Mouse (Mus musculus) right cerebral cortex, adult 18-20 months (tissue): ENCODE results near the gene Cfap45.
A peak's percentile ranks its signal among the peaks of the same experiment; 100 is the strongest.

Experiments
- DNase-seq: peaks from one replicate; pipeline ENCODE4 v3.0.0; 2022; ENCODE audit warnings: mixed read lengths

Cfap45 gene

DNA sequence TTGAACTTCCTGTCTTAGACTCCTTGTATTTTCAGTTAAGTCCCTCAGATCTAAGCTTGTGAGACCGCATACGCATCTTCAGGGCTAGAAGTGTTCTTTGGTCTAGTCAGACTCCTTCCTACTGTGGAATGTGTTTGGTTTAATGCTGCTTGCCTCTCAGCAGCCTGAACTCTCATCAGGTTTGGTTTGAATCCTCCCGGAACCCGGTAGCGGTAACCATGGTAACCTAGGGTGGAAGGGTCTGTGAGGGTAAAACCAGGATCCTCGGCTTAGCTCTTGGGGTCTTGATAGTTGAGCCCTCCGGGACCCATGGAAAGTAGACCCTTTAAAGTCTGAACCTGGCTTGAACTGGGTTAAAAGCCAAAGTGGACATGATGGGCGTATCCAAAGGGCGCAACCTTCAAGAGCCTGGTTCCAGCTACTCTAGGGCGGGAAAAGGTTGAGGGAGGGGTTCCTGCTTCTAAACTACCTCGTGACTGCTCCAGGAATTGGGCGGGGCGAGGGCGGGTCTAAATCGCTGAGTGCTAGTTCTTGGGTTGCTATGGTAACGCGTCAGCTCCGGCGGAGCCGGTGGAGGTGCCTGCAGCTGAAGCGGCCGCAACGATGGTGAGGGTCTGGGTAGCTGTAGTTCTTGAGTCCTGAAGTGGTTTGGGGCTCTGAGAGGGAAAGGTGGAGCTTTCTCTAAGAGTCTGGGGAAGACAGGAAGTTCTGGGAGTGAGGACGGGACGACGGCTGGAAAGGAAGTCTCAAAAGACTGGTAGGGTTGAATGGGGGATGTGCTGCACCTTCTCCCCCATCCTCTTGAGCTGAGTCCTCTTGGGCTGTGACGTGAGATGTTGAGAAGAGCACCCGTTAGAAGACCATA lies at the start of gene Cfap45:
Gene Cfap45 (plus strand): TSS at position 226 of the 865 bp plus-strand sequence.
- DNase-seq, result peak; percentile 82

DNA sequence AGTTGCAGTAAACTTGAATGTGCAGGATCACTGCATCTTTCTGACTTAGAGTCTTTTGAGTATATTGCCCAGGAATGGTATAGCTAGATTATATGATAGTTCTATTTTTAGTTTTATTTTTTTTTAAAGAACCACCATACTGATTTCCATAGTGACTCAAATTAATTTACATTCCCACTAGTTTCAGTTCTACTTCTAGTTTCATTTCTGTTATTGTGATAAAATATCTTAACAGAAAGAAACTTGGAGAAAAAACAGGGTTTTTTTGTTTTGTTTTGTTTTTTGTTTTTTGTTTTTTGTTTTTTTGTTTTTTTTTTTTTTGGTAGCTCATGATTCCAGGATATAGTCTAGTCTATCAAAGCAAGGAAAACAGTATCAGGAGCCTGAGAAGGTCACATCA lies 47.7 kb upstream of the Cfap45 start:
- no peak for DNase-seq

DNA sequence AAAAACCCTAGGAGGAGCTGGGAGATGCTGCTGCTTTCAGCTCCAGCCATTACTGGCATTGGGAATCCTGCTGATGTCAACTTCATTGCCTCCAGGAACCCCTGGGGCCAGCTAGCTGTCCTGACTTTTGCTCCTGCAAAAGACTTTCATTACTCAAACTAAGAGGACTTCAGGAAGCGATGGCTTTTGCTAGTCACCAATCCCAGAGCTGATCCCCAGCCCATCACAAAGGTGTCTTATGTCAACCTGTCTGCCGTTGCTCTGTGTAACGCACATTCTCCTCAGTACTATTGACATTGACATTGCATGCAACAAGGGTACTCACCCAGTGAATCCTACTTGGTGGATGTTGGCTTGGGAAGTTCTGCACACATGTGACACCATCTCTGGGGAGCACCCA lies 46.4 kb upstream of the Cfap45 start:
- no peak for DNase-seq

DNA sequence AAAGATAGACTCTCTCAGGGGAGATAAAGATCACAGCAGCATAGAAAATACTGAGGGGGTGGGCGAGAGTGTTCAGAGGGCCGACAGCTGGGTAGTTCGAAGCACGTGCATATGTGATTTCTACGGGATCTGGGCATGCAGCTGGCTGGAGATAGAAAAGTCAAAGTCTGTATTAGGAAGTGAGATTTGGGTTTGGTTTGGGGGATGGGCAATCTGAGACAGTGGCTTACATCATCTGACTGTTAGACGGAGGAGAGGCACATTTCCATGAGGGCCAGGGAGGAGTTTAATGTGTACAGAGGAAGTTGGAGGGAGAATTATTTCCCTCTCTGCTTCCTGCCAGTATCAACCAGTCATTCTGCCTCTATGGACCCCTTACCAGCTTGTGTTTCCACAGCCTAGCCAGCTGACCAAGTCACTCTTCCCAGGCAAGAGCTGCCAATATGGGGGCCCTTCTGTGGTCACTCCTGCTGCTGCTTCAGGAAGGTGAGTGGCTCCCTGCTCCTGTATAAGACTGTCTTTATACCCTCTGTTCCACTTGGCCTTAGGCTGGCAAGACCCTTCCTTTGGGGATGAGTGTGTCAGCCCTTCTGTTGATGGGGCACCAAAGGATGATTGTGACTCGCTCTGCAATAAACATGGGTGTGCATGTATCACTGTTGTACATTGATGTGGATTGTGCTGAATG lies 45.4 kb upstream of the Cfap45 start, which contains the start of gene Slamf9:
Gene Slamf9 (plus strand): TSS at position 305 of the 688 bp plus-strand sequence.
- no peak for DNase-seq

DNA sequence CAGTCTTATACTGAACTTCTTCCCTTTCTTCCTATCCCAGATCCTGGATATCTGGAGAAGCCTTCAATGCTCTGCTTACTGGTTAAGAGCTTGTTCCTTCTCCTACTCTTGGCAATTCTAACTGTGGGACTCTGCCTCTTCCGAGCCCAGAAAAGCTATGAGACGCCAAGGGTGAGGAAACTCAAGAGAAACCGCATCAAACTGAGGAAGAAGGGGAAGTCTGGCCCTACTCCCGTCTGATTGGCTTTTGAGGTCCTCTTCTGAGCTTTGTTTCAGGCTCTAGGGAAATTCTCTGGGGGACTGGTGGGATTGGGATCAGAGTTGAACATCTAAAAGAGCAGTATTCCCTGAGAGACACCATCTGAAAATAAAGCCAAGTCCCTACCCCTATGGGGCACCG lies 42.6 kb upstream of the Cfap45 start:
- DNase-seq, result no peak

DNA sequence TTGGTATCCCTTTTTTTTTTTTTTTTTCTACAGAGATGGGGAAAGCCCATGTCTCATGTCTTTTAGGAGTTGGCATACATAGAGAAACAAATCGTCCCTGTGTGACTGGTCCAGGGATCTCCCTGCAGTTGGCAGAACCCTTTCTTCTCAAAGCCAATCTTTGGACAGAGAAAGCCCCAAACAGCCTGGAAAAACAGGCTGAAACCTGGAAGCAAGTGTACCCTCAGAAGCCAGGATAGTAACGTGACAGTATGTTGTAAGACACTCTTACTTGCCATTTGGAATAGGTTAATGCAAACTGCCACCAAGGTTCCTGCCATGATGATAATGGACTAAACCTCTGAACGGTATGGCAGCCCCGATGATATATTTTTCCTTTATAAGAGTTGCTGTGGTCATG lies 40.2 kb upstream of the Cfap45 start:
- DNase-seq, result no peak

DNA sequence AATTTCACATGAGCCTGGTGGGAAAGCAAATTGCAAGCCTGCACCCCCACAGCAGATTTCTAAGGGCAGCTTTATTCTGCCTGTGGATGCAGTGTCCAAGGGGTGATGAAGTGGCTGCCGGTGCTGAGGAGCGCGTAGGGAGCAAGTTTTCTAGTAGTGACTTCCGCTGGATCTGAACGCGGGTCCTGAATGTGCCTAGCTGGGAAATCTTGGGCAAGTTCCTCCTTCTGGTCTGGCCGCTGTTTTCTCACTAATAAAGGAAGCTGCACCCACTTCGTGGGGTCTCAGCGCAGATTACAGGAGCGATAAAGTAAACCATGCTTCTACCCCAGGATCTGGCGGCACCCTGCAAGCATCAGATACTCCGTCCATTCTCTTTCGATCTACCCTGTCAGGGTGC lies 39.5 kb upstream of the Cfap45 start:
- DNase-seq, result no peak

DNA sequence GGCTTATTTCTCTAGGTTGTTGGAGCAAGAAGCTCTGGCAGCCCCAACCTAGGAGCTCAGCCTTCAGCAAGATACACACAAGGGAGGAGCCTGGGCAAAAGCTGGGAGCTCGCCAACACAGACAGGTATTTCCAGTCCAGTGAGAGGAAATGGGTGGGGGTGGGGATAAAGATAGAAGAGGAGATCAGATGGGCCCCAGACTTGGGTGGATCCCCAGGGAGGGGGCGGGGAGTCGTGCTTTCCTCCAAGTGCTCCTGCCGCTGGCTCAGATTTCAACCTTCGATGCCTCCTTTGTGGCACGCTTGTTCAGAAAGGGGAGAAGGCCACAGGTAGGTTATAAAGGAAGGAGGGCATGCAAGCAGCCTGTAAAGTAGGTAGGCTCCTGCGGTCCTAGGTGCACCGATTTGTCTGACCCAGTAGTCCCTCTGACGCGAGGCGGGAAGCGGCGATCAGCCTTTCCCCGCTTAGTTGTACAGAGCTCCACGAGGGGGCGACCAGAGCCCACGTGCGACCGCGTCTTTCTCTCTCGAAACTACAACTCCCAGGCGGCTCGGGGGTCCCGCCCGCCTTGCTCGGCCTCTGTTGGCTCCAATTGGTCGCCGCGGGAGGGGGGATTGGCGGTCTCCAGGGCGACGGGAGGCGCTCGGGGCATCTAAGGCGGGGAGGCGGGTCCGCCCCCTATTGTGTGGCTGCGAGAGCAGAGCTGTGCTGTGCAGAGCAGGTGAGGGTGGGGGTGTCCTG lies 38.9 kb upstream of the Cfap45 start, which contains the start of gene Igsf9:
Gene Igsf9 (plus strand): TSS at position 249 of the 741 bp plus-strand sequence.
- peak; percentile 95 for DNase-seq

DNA sequence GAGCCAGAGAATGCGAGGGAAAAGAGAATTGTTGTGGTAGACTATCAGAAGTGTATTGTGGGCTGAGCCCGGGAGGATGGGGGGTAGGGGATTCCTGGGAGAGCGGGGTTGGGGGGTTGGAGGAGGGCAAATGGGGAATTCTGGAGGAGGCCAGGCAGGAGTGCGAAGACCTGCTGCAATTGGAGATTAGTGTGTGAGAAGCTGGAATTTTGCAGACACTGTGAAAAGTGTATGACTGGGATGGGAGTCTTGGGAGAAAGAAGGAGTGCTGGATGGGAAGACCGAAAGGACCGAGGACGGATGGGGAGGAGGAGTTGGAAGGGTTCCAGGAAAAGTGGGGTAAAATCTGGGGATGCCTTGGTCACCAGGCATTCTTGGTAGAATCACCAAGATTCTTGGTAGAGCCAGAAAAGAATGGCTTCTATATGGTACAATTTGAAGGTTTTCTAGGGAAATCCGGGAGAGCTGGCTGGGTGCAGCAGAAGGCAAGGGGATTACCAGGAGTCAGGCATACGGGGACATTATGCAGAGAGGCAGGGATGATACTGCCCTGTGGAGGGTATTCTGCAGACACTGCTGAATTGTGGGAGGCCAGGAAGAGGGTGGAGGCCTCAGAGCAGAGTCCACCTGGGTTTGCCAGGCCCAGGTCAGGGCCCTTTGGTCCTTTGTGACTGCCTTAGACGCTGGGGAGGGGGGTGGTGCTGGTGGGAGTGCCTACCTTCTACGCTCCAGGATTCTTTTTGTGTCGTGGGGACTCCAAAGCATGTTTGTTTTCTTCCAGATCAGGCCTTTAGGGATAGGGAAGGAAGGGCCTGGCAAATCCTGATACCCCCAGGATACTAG lies 37.9 kb upstream of the Cfap45 start:
- DNase-seq, result no peak

DNA sequence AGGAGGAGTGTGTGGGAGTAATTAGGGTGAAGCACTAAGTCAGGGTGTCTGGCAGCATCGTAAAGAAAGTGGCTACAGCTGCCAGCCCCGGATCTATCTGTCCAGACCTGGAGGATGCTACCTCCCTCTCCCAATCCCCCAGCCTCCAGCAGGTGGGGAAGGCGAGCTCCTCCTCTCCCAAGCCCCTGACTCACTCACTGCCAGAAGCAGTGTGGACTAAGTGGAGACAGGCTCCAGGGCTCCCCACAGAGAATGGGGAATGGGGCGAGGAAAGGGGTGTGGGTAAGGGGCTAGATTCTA lies 37.3 kb upstream of the Cfap45 start:
- no peak for DNase-seq

DNA sequence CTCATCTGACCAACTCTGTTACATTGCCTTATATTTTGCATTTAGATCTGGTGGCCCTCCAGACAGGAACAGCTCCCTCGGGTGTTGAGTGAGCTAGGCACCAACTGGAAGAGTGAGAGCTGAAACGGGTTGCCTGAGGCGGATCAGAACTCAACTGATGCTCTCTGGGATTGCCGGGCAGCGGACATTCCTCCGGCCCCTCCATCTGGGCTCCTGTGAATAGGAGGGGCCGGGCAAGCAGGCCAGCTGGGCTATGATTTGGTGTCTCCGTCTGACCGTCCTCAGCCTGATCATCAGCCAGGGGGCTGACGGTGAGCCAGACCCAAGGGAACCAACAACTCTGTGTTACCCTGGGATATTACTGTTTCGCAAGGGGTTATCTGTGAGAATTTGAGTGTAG lies 36.4 kb upstream of the Cfap45 start:
- no peak for DNase-seq

DNA sequence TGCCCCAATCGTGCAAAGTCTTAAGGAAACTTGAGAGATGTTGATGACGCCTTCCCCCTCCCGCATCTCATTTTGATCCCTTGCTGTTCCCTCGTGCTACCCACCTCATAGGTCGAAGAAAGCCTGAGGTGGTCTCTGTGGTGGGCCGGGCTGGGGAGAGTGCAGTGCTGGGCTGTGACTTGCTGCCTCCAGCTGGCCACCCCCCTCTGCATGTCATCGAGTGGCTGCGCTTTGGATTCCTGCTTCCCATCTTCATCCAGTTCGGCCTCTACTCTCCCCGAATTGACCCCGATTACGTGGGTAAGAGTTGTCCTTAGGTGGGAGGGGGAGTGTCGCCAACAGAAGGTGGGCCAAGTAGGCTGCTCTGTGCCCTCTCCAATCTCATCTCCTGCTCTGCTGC lies 35.9 kb upstream of the Cfap45 start:
- DNase-seq, result no peak

DNA sequence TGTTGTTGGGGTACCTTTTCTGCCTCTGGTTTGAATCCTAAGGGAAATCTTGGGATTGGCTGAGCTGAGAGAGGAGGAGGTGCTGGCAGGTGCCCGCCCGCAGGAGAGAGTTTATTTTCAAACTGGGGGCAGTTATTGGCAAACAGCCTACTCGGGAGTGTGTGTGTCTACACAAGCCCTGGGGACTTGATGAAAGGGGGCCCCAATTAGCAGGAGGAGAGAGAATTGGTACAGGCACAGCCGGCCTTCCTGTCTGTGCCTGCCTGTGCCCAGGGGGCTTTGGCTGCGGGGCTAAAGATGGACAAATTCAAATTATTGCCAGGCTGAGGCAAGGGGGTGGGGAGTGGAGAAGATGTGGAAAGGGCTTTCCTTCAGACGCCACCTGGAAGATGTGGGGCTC lies 34.8 kb upstream of the Cfap45 start:
- no peak for DNase-seq

DNA sequence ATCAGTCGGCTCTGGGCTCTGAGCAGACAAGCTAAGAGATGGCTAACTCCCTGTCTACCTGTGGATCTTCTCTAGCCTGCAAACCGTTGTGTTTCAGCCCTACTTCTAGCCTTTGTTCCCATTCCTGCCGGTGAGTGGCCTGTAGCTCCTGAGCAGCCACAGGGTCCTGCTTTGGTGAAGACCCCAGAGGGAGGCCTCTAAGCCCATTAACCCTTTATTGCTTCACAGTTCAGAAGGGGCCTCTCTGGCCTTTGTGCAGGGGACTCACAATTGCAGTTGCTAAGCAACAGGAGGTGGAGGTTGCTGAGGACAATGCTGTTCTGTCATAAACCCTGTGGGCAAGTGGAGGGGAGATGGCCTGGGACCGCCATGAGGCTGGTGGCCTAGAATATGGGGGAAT lies 34.4 kb upstream of the Cfap45 start:
- no peak for DNase-seq

DNA sequence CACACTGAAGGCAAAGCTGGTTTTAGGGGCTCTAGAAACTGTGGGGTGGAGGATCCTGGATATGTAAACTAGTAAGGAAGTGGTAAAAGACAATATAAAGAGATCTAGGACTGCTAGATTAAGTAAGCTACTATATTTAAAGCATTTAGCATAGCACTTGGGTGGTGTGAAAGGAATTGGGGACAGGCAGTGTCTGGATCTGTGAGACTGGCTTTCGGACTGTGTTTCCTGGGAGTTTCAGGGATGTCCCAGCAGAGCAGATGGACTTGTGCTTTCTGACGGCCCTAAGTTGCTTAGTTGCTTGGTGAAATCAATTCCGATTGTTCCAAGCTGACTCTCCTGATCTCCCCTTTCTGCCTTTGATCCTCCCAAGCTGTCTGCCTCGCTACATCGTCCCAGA lies 34.0 kb upstream of the Cfap45 start:
- no peak for DNase-seq

DNA sequence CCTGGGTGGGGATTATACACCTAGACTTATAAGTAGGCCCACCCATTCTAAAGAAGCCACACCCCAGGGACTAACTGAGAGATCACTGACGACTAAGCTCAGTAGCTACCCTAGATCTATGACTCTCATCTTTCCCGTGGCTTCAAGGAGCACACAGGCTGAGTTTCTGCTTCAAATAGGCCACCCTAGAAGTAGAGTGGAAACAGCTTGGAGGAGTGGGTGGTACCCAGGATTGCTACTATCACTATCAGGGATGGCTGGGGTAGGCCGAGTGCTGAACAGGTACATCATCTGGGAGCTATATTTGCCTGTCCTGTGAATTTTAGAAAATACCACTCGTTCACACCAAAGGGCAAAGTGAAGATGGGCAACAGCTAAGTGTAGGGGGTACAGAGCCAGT lies 32.7 kb upstream of the Cfap45 start:
- no peak for DNase-seq

DNA sequence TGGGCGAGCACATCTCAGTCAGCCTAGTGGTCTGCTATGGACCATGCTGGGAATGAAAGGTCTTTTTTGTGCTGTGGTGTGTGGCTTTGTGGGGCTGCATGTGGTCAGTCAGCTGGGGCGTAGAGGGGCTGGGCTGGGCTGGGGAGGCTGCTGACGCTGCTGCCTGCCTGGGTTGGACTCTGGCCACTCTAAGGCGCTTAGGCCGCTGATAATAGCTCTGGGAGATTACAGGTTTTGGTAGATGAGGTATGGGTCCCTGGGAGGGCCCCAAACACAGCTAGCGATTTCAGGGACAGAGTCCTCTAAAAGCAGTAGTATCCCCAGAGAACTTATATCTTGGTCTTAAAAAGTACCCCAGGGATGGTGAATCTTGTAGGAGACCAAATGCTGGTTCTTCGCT lies 31.8 kb upstream of the Cfap45 start:
- DNase-seq, result no peak

DNA sequence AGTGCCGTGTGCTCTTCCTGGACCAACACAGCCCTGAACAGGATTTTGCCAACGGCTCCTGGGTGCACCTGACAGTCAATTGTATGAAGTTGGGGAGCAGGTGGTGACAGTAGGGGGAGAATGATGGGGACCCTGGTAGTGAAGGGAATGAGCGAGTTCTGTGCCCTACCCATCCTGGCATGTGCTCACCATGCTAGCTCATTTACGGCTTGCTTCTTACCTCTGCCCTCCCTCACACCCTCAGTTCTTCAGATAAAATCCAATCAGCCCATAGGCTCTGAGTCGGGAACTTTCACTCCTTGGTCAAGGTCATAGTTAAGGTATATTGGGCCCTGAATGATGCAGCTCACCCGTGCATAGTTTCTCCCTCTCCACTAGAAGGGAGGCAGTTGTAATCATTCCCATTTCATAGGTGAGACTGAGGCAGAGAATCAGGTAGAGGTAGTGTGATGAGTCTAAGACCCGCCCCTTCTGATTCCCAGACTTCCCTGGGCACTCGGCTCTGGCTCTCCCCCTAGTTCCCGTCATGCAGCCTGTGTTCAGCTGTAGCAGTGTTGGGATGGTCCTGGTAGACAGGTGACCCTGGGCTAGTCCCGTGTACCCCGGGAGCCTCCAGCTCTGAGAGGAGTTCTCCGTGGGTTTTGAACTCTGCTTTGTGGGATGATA lies 30.9 kb upstream of the Cfap45 start:
- no peak for DNase-seq

DNA sequence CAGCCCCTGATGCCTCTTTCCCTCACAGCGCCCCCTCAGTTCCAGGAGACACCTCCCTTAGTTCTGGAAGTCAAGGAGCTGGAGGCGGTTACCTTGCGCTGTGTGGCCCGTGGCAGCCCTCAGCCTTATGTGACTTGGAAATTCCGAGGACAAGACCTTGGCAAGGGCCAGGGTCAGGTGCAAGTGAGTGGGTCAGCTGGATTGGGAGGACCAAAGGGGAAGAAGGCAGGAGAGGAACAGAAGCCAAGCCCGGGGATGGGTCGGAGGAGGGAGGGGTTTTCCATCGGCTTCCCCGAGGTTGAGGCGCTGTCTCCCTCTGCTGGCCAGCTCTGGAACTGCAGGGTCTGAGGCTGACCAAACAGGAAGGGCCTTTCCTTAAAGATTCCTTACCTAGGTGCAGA lies 30.3 kb upstream of the Cfap45 start:
- DNase-seq, result peak; percentile 82

DNA sequence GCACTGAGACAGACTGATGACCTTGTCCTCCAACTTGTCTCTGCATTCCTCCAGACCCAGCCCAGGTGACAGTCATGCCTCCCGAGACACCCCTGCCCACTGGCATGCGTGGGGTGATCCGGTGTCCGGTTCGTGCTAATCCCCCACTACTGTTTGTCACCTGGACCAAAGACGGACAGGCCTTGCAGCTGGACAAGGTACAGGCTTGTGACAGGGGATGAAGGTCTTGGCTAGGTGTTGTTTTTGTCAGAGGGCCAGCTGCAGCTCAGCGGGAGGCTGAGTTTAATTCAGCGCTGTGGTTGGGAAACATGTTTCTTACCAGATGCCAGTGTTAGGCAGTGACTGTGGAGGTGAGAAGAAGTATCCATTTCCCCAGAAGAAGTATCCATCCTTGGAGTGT lies 28.6 kb upstream of the Cfap45 start:
- no peak for DNase-seq

DNA sequence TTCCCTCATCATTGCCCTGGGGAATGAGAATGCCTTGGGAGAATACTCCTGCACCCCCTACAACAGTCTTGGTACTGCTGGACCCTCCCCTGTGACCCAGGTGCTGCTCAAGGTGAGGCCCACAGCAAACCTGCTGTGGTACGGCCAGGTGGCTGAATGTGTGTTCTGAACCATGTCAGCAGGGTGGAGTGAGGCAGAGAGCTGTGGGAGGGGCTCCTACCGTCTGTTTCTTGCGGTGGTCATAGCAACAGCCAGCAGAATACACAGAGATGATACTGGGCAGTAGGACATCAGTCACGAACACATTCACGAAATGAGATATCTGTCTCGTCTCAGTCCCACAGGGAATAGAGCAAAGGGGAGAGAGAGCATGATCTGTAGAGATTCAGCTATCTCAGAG lies 27.1 kb upstream of the Cfap45 start:
- no peak for DNase-seq

DNA sequence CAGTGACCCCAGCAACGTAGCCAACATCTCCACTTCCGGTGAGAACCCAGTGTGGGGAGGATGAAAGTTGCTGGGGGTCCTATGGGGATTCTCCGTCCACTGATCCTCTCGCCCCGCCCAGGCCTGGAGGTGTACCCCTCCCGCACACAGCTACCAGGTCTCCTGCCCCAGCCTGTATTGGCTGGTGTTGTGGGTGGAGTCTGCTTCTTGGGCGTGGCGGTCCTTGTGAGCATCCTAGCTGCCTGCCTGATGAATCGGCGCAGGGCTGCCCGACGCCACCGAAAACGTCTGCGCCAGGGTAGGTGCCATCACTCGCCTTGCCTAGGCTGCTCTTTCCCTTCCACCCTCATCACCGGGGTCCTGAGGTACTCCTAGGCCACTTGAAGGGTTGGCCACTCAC lies 24.6 kb upstream of the Cfap45 start:
- no peak for DNase-seq
